Mouse (Mus musculus): Measurements from ENCODE around the gene Trappc6b. TPM values are rescaled to one million over a fixed set of nuclear protein-coding genes. Genes with fewer than 3 reads are reported as not detected.

Gene Trappc6b
- total RNA-seq, 2 experiments from 2014 or later, result 110 to 111 TPM

DNA sequence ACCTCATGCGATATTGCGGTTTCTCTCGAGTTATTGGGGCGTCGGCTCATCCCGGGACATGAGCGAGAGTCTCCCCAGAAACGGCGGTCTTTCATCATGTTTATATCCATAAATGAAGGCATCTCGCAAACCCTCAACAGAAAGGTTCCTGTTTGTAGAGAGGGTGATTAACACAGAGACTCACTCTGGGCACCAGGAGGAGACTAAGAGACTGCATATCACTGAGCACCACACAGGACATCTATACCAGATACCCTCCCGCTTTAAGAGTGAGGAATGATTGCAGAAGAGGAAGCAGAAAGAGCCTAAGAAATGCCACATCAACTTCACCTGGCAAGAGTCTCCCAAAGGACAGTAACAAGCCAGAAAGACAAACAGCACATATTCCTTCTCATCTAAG is 5.0 kb downstream of the Trappc6b start:
- DNase-seq (ENCODE audit: extremely low spot score in 1 of 2, low spot score in 1 of 2), result no peak

DNA sequence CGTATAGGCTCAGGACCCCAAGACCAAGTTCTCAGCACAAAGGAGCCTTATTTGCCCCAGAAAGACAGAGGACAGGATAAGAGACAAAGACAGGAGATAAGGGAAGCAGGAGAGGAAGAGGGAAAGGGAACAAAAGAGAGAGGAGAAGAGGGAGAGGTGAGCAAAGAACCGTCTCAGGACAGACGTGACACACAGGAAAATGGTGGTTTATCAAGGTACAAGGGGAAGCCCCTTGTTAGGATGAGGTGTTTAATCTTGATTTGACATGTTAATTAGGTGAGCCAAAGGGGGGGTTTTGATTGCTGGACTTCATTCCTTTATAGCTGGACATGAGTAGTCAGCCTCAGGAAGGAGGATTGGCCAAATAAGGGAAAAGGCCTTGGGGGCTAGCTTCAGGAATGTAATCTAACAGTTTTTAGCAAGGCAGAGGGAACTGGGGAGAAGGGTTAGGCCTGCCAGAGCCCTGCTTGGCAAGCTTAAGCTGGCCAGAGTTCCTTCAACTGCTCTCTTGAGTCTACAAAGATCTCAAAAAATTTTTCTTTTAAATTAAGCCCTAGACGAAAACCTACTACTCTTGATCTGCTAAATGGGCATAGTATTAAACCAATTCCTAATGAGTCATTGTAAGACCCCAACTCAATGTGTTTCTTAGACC is 5.9 kb downstream of the Trappc6b start:
- DNase-seq (ENCODE audit: extremely low spot score in 1 of 2, low spot score in 1 of 2), result no peak

DNA sequence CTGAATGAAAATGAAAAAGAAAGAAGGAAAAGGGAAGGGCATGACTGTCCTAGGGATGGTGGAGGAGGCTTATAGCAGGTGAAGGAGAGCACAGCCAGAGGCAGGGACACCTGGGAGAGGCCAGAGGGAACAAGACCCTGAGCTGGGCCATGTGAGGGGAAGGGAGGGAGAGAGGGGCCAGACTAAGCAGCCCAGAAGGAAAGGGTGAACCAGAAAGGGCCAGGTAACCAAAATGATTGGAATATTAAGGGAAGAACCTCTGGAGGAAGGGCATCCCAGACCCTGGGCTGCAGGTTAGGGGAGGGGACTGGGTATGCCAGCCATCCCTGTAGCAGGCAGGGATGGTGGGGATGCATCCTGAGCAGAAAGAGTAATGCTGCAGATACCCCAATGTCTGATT is 7.3 kb downstream of the Trappc6b start:
- no peak for DNase-seq (ENCODE audit: extremely low spot score in 1 of 2, low spot score in 1 of 2)

DNA sequence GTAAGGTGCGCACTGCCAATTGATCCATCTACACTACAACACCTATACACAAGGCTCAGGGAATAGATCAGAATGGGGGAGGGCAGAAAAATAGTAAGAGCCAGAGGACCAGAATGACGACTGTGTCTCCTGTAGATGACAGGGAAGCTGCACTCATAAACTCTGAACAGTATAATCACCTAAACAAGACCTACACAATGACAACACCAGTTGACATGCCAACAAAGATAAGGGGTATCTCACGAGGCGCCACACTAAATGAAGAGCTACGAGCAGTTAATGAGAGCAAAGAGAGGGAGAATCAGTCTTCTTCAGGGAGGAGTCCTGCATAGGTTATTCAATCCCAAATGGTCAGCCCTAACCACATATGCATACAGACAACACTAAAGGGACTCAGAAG is 8.1 kb downstream of the Trappc6b start:
- DNase-seq (ENCODE audit: extremely low spot score in 1 of 2, low spot score in 1 of 2), result no peak

DNA sequence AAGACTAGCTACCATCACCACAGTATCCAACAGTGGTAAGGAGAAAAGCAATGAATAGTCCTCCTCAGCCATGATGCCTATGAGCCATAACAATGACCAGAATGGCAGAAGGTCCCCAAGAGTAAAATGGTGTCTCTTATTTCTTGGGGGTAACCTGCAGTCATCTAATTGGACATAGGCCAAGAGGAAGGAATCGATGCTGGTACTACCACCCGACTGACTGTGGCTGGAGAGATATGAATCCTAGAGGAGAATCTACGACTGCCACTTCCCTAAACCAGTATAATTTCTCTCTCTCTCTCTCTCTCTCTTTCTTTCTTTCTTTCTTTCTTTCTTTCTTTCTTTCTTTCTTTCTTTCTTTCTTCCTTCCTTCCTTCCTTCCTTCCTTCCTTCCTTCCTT is 8.8 kb downstream of the Trappc6b start:
- no peak for DNase-seq (ENCODE audit: extremely low spot score in 1 of 2, low spot score in 1 of 2)

DNA sequence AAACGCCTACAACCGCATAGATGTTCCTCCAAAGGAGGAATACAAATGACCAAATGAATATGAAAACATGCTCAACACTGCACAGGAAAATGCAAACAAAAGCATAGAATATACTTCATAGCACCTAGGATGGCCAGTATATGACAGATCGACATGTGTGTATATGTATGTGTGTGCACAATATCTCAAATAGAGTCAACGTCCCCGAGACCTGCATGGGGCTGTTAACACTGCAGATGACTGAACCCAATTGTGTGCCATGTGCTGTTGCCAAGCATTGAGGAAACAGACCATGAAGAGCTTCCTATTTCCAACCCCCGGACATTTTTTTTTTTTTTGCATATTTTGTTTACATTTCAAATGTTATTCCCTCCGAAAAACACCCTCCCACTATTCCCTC is 20.4 kb downstream of the Trappc6b start:
- DNase-seq (ENCODE audit: extremely low spot score in 1 of 2, low spot score in 1 of 2), result no peak

DNA sequence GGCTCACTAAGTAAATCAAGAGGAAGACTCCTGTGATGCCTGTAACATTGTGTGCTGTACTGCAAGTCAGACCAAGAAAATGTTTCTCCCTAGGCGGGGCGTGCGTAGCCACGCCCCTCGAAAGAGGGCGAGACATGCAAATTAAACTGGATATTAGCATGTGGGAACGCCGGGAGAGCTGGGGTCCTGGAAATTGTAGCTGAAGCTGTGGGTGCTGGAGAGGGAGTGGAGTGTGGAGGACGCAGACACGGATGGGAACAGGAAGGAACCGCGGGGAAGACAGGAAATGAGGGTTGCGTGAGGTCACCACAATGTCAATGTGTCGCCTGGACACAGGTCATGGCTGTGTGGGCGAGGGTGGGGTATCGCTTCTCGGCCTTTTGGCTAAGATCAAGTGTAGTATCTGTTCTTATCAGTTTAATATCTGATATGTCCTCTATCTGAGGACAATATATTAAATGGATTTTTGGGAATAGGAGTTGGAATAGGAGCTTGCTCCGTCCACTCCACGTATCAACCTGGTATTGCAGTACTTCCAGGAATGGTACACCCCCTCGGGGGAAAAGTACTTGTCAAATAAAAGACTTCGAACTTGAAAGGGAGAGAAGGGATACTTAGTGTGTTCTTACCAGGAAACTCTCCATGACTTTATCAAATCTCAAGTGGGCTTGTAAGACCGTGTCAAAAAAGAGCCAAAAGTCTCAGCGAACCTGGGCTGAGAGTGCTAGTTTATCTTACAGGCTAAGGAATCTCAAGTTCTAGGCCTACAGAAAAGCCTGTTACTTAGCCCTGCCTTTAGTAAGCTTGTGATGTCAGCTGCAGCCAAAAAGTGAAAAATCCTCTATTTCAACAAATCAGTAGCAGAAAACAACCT is 21.1 kb downstream of the Trappc6b start:
- no peak for DNase-seq (ENCODE audit: extremely low spot score in 1 of 2, low spot score in 1 of 2)

DNA sequence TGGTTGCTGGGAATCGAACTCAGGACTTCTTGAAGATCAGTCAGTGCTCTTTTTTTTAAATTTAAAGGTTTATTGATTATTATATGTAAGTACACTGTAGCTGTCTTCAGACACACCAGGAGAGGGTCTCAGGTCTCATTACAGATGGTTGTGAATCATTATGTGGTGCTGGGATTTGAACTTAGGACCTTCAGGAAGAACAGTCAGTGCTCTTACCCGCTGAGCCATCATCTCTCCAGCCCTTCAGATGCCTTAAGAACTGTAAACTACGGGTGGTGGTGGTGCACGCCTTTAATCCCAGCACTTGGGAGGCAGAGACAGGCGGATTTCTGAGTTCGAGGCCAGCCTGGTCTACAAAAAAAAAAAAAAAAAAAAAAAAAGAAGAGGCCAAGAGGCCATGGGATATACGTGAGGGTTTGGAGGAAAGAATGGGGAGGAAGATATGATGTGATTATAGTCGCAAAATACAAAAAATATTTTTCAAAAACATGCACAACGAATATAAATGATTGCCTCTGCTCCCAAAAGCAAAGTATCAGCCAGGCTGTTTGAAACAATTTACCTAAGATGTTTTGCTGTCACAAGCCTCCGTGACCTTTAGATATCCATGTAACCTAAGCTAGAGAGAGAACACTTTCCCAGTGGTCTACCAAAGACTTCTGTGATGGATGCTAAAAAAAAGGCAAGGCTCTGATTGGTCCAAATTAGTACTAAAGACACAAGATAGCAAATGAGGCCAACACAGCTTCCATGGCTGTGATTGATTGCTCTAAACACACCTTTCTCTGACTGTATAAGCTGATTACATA is 21.9 kb downstream of the Trappc6b start:
- DNase-seq (ENCODE audit: extremely low spot score in 1 of 2, low spot score in 1 of 2), result no peak

DNA sequence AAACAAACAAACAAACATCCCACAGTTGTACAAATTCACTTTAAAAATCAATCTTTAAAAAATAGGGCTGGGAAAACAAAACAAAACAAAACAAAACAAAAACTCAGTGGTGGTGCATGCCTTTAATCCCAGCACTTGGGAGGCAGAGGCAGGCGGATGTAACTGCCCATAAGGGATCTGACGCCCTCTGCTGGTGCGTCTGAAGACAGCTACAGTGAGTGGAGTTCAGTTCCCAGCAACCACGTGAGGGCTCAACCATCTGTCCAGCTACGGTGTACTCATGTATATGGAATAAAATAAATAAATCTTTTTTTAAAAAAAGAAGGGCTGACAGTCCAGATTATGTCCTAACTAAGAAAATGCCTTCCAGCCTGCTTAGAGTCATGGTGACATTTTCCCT is 29.2 kb downstream of the Trappc6b start:
- no peak for DNase-seq (ENCODE audit: extremely low spot score in 1 of 2, low spot score in 1 of 2)

DNA sequence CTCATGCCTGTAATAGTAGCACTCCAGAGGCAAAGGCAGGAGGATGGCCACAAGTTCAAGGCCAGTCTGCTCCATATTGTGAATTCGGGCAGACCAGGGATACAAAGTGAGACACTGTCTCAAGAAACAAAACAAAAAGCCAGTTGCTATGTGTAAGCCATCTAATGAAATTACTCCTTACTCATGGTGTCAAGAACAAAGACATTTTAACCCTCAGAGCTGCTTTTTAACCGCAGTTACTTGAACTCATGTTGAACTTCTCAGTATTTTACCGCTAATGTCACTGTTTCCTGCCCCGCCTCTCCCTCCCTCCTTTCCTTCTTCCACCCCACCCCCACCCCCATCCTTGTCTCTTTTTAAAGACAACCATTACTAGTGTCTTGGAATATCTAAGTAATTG is 40.0 kb downstream of the Trappc6b start:
- no peak for DNase-seq (ENCODE audit: extremely low spot score in 1 of 2, low spot score in 1 of 2)

DNA sequence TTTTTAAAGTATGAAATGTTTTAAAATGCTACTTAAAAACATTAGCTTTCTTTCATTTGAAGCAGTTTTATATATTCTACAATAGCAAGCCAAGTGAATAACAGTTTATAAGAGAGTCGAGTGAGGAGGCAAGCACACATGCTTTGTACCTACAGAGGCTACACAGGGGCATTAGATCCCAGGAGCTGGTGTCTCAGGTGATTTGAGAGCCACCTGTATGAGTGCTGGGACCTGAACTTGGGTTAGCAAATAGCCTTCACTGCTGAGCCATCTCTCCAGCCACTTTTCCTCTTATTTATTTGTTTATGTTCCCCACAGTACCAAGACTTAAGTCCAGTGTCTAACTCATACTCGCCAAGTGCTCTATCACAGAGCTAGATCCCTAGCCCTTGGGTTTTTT is 41.4 kb downstream of the Trappc6b start:
- DNase-seq (ENCODE audit: extremely low spot score in 1 of 2, low spot score in 1 of 2), result no peak

DNA sequence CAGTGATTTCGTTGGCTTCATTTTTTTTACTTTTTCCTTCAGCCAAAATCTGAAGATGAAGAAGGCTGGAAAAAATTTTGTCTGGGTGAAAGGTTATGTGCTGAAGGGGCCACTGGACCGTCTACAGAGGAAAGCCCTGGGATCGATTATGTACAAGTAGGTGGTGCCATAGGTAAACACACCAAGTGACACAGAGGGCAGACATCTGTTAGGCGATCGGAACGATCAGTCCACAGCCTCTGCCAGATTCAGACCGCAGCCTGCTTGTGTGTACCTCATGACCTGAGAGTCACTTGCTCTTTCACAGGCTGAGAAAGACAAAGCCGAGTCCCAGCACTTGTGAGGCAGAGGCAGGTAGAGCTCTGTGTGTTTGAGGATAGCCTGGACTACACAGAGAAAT is 43.3 kb downstream of the Trappc6b start:
- no peak for DNase-seq (ENCODE audit: extremely low spot score in 1 of 2, low spot score in 1 of 2)

DNA sequence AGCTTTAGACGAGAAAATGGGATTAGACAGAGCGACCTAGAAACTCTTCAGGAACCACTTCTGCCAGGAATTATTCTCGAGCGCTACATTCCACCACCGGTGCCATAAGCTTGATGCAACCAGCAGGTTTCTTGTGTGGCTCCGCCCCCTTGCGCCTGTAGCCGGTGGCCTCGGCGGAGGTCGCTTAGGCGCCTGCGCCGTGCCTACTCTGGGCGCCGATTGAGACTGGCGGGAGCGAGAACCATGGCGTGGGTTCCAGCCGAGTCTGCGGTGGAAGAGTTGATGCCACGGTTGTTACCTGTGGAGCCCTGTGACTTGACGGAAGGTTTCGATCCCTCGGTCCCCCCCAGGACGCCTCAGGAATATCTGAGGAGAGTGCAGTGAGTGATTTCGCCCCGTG is 48.0 kb downstream of the Trappc6b start, which contains the start of gene Gemin2:
TSS of gene Gemin2 (plus strand) at position 160 of the 400 bp plus-strand sequence.
- DNase-seq (ENCODE audit: extremely low spot score in 1 of 2, low spot score in 1 of 2), result peak; percentile 72 to 75

DNA sequence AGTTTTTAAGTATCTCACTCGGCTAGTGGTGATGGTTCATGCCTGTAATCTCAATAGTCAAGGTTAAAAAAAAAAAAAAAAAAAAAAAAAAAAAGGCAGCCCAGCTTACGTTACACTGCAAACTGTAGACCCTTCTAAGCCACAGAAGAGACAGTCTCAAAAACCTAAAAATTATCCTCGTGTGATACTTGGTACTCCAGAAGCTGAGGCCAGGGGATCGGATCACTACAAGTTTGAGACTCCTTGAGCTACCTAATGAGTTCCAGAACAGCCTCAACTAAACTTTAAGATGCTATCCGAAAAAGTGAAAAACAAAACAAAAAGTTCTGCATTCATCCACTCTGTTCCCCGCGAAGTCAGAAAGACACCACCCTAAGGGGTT is 48.6 kb downstream of the Trappc6b start:
- DNase-seq (ENCODE audit: extremely low spot score in 1 of 2, low spot score in 1 of 2), result no peak

DNA sequence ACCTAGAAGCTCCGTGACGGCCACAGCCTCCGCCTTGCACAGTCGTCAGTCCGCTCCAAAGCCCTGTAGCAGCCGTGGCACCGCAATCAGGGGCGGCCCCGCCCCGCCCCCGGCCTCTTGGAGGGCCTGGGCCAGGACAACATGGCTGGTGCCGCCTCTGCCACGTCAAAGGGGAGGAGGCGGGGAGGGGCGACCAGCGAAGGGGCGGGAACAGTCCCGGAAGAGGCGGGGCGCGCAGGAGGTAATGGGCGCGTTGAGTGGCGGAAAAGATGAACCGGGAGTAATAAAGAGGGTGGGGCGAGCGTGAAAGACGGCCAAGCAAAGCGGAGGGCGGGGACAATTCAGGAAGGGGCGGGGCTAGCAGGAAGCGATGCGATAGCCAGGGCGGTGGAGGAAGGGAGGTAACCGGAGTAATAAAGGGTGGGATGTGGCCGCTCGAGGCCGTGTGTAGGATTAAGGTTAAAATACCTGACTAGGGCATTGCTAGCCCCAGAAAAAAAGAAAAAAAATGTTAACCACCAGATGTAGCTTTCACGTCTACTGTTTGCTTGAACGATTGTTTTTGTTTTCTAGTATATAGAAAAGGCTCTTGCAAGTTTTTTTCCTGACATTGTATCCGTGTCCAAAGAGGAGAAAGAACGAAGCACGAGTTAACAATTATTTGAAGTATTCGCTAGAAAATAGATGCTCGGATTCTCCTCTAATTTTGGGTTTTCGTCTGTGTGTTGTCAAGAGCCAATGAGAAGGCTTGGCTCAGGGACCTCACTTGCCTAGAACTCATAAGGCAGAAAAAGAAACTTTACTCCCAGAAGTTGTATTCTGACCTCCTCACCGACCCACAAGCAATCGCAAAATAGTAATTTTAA is 49.2 kb downstream of the Trappc6b start, which contains the start of gene Sec23a:
TSS of gene Sec23a (minus strand) at position 174 of the 866 bp plus-strand sequence.
- DNase-seq (ENCODE audit: extremely low spot score in 1 of 2, low spot score in 1 of 2), result peak; percentile 86 to 88

DNA sequence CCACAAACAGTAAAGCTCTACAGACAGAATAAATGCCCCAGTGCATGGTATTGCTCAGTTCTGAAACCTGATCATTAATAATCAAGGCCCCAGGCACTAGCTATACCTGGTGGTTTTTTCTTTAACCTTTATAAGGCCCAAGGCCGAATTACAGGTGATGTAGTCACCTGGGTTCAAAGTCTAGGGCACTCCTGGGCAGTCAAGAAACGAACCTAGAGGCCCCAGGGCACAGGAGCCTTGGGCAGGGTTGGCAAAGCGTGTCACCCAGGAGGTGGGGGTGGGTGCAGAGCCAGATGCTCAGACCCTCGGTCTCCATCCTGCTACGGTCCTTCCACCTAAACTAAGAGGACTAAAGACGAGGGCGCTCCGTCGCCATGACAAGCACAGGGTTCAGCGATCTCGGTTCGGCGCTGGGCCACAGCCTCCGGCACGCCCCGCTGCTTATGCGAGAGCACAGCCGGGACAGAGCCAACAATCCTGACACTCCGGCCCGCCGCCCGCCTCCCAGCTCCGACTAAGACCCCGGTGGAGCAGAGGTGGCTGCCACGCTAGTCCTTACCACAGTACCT is 49.9 kb downstream of the Trappc6b start:
- DNase-seq (ENCODE audit: extremely low spot score in 1 of 2, low spot score in 1 of 2), result no peak

DNA sequence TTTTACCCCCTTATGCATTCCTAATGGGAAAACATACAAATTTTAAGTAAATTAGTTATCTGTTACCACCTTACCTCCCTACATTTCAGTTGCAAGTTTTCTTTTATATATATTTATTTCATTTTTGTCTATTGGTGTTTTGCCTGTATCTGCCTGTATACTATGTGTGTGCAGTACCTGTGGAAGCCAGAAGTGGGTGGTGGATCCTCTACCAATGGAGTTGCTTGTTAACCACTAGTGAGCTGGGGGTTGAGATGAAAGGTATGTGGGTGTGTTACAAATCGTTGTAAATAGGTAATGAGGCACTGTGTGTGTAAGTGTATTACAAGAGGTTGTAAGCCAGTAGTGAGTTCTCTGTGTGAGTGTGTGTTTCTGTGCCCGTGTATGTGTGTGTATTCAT is 50.8 kb downstream of the Trappc6b start:
- no peak for DNase-seq (ENCODE audit: extremely low spot score in 1 of 2, low spot score in 1 of 2)
